Mouse (Mus musculus) heart, postnatal 0 days (tissue): ENCODE results near the gene Chpf2.

Experiments
- CTCF ChIP-seq: IDR thresholded peaks from 2 replicates; pipeline ENCODE4 v1.5.1; 2016; ENCODE audit warnings: antibody characterized with exemption, control low read depth, low read depth
- EP300 ChIP-seq: IDR thresholded peaks from 2 replicates; pipeline ENCODE4 v1.6.1; 2016; ENCODE audit warnings: antibody characterized with exemption, low read depth

- TF ChIP-seq CTCF (no peak), EP300 (no peak)
Observed at GRCm38 (mm10) chr5:24591796-24592470, 5.4 kb downstream of the Chpf2 start.
